Mouse (Mus musculus) adrenal gland, adult 18-20 months (tissue): ENCODE data around the gene Sds. TPM values are rescaled to one million over a fixed set of nuclear protein-coding genes. Genes with fewer than 3 reads are reported as not detected.

Experiments used
- DNase-seq, 2 experiments: peaks; one replicate each; pipeline ENCODE4 v3.0.0; 2021 to 2022; ENCODE audit warnings: low spot score in 2 of 2
- total RNA-seq, 2 experiments: library from RNA; stranded (reverse); gene quantifications; 1 replicate in 1 of 2; 2 replicates in 1 of 2; pipeline ENCODE4 v1.2.3; 2021

Gene Sds
- total RNA-seq, 2 experiments from 2014 or later: not detected

GRCm38 (mm10) chr5:120512911-120513555, 36.7 kb downstream of the Sds start:
- no peak for DNase-seq

- no peak for DNase-seq
Observed at GRCm38 (mm10) chr5:120514031-120514677, 37.8 kb downstream of the Sds start.

- no peak for DNase-seq
Observed at GRCm38 (mm10) chr5:120514754-120515153, 38.4 kb downstream of the Sds start.

GRCm38 (mm10) chr5:120515451-120515850, 39.1 kb downstream of the Sds start:
- no peak for DNase-seq

- DNase-seq: peak in 1 of 2 experiments; percentile 40
Observed at GRCm38 (mm10) chr5:120516221-120516984, 40.1 kb downstream of the Sds start.

- DNase-seq: peak in 1 of 2 experiments; percentile 44
Observed at GRCm38 (mm10) chr5:120517552-120517951, 41.2 kb downstream of the Sds start.

- DNase-seq: peak in 1 of 2 experiments; percentile 46
Observed at GRCm38 (mm10) chr5:120522649-120523048, 46.3 kb downstream of the Sds start.

- no peak for DNase-seq
Observed at GRCm38 (mm10) chr5:120524736-120525135, 48.4 kb downstream of the Sds start.

GRCm38 (mm10) chr5:120525737-120526136, 49.4 kb downstream of the Sds start:
- no peak for DNase-seq

- no peak for DNase-seq
Observed at GRCm38 (mm10) chr5:120526311-120526710, 50.0 kb downstream of the Sds start.

- no peak for DNase-seq
Observed at GRCm38 (mm10) chr5:120527296-120527964, 51.1 kb downstream of the Sds start.

GRCm38 (mm10) chr5:120531631-120532030, 55.3 kb downstream of the Sds start:
- DNase-seq: no peak

Other genes starting within 250 kb of the Sds start
- gene Lhx5, start 44.8 kb upstream of the Sds start, total RNA-seq: not detected
- 10 to 100 TPM; 55.6 to 78.2 TPM for gene Sdsl, start 3.7 kb upstream of the Sds start, total RNA-seq
- 10 to 100 TPM; 76.9 to 90.1 TPM for gene Plbd2, start 27.1 kb downstream of the Sds start, total RNA-seq
- 10 to 100 TPM; 26.4 to 31.7 TPM for gene Slc8b1, start 34.6 kb downstream of the Sds start, total RNA-seq
- gene Tpcn1, start 112.1 kb downstream of the Sds start, total RNA-seq: 10 to 100 TPM; 33.6 to 42.2 TPM
- under 1 TPM; 0.36 to 0.48 TPM for gene Iqcd, start 112.5 kb downstream of the Sds start, total RNA-seq
- 10 to 100 TPM; 14.2 to 16.9 TPM for gene Rita1, start 136.1 kb downstream of the Sds start, total RNA-seq
- 10 to 100 TPM; 44.1 to 57.6 TPM for gene Ddx54, start 136.2 kb downstream of the Sds start, total RNA-seq
- gene Cfap73, start 157.7 kb downstream of the Sds start, total RNA-seq: under 1 TPM in 1 of 2 experiments, not detected in 1; 0.33 TPM
- gene Rasal1, start 172.3 kb downstream of the Sds start, total RNA-seq: 10 to 100 TPM in 1 of 2 experiments, 1 to 10 TPM in 1; 4.3 to 14.1 TPM
- 10 to 100 TPM in 1 of 2 experiments, 1 to 10 TPM in 1; 6.0 to 12.3 TPM for gene Dtx1, start 235.4 kb downstream of the Sds start, total RNA-seq